Mouse (Mus musculus) cerebellum, adult 2 months (tissue): ENCODE measurements around the gene Chrnb2. TPM values are rescaled to one million over a fixed set of nuclear protein-coding genes. Genes with fewer than 3 reads are reported as not detected.
A peak's percentile ranks its signal among the peaks of the same experiment; 100 is the strongest.

Experiments used
- DNase-seq, 2 experiments: peaks; one replicate each; pipeline ENCODE4 v3.0.0; 2021
- H3K27ac ChIP-seq: fragments of 200-500 bp; 2 replicates; pipeline ENCODE4 v1.5.1; 2012; ENCODE audit warnings: low read length, control low read depth, inconsistent platforms; ENCODE audit not compliant: insufficient read depth
- H3K27me3 ChIP-seq: fragments of 200-500 bp; 2 replicates; pipeline ENCODE4 v1.6.1; 2012; ENCODE audit warnings: inconsistent platforms, mild to moderate bottlenecking, low read length, moderate library complexity; ENCODE audit not compliant: control insufficient read depth, insufficient read depth
- H3K4me1 ChIP-seq: fragments of 200-500 bp; 2 replicates; pipeline ENCODE4 v1.6.1; 2011; ENCODE audit warnings: low read length; ENCODE audit not compliant: control insufficient read depth, insufficient read depth
- H3K4me3 ChIP-seq: fragments of 200-500 bp; replicated peaks from 2 replicates; pipeline ENCODE3; 2011; ENCODE audit warnings: mild to moderate bottlenecking, low read depth, low read length, control low read depth; ENCODE audit not compliant: insufficient read depth
- CTCF ChIP-seq: fragments of 200-500 bp; IDR thresholded peaks from 2 replicates; pipeline ENCODE4 v1.5.1; 2011; ENCODE audit warnings: low read depth, mild to moderate bottlenecking, control low read depth, low read length, moderate library complexity, borderline replicate concordance; ENCODE audit not compliant: insufficient read depth
- POLR2A ChIP-seq: fragments of 200-500 bp; IDR thresholded peaks from 2 replicates; pipeline ENCODE4 v1.6.1; 2011; ENCODE audit warnings: low read length, control low read depth, borderline replicate concordance; ENCODE audit not compliant: insufficient read depth
- WGBS: fragments of 180-500 bp; shearing (Covaris S2); methylation state at CpG from one replicate; pipeline ENCODE4 v1.1.7; 2018; 5-methylcytosine and 5-hydroxymethylcytosine counted together
- polyA plus RNA-seq: library from polyadenylated mRNA; depleted of rRNA; stranded (reverse); fragments of >200 nt; gene quantifications from 2 replicates; pipeline ENCODE4 v1.2.3, GENCODE M21; 2012; rRNA removed

The Chrnb2 gene
- 46.2 and 51.4 TPM in 2 replicates for polyA plus RNA-seq

- WGBS = under 1% methylated on average over 36 of the region's 36 CpGs
- TF ChIP-seq CTCF = no peak
- TF ChIP-seq POLR2A = peak; percentile 47; the same call in 1 of the 2 replicates
- peaks cover 20% of the 10 kb centered on the region for H3K4me1 ChIP-seq
- no peaks in the 10 kb centered on the region for H3K27me3 ChIP-seq
- DNase-seq = peak; percentile 68 to 77
- H3K4me3 ChIP-seq = peak within 1 kb of the TSS; percentile 92
- peak within 1 kb of the TSS; percentile 91 for H3K27ac ChIP-seq
Measured at GRCm38 (mm10) chr3:89764119-89764724, at the start of gene Chrnb2. Gene Chrnb2 (minus strand): TSS chr3:89764632.

DNA sequence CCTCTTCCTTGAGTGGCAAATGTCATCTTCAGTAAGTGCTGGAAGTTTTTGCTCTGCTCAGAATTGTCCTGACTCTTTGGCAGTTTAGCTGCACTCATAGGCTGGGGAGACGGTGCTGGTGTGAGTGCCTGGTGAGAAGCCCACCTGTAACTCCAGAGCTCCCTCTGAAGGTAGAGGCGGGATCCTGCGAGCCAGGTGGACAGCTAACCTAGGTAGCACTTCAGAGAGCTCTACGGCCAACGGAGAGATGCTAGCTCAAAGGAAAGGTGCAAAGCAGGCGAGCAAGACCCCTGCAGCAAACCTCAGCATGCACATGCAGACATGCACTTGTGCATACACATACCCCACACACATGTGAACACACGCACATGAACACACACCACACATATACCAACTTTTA lies 49.6 kb upstream of the Chrnb2 start:
- 84% methylated on average over 7 of the region's 7 CpGs for WGBS
- Histone ChIP-seq H3K4me3 (no peak overlapping the region), H3K27me3 (no peaks in the 10 kb centered on the region), H3K4me1 (no peaks in the 10 kb centered on the region), H3K27ac (no peak overlapping the region)
- DNase-seq = no peak
- TF ChIP-seq POLR2A = no peak
- TF ChIP-seq CTCF = no peak

DNA sequence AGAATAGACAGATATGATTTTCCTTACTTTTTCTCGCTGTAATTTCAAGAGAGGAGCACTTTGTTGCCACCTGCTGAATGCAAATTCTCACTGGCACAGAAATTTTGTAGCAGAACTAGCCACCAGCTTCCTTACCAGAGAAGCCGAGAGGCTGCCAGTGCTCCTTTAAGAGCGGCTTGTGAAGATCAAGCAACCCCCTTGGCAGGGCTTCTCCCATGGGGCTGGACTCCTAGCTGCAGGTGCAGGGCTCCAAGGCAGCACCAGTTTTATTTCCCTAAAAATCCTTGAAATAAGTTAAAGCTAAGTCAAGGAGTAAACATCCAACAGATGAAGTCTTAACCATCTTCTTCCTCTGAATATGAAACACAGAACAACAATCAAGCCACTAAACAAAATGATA lies 47.7 kb upstream of the Chrnb2 start:
- DNase-seq = no peak
- TF ChIP-seq POLR2A = no peak
- no peak for TF ChIP-seq CTCF
- H3K27ac ChIP-seq = no peak overlapping the region
- no peak overlapping the region for H3K4me3 ChIP-seq
- WGBS = 37% methylated on average over 3 of the region's 3 CpGs
- H3K4me1 ChIP-seq = no peaks in the 10 kb centered on the region
- no peaks in the 10 kb centered on the region for H3K27me3 ChIP-seq

DNA sequence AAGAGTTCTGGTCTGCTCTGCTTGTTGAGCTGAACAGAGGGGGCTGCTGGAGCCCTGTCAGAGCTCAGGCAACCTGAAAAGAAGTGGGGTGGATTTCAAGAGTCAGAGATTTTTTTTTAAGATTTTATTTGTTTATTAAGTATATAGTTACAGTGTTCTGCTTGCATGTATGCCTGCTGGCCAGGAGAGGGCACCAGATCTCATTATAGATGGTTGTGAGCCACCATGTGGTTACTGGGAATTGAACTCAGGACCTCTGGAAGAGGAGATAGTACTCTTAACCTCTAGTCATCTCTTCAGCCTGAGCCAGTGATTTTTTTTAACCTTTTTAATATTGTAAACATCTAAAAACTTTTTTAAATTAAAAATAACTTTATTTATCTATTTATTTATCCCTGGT lies 46.4 kb upstream of the Chrnb2 start:
- Histone ChIP-seq H3K4me1 (no peaks in the 10 kb centered on the region), H3K4me3 (no peak overlapping the region), H3K27ac (no peak overlapping the region), H3K27me3 (no peaks in the 10 kb centered on the region)
- no peak for DNase-seq
- no peak for TF ChIP-seq CTCF
- no peak for TF ChIP-seq POLR2A

- Histone ChIP-seq H3K4me1 (no peaks in the 10 kb centered on the region), H3K27ac (no peak overlapping the region), H3K4me3 (no peak overlapping the region), H3K27me3 (no peaks in the 10 kb centered on the region)
- TF ChIP-seq POLR2A = no peak
- no peak for TF ChIP-seq CTCF
- no peak for DNase-seq
- WGBS = 59% methylated on average over 9 of the region's 9 CpGs
Measured at GRCm38 (mm10) chr3:89808638-89809037, 44.2 kb upstream of the Chrnb2 start.

DNA sequence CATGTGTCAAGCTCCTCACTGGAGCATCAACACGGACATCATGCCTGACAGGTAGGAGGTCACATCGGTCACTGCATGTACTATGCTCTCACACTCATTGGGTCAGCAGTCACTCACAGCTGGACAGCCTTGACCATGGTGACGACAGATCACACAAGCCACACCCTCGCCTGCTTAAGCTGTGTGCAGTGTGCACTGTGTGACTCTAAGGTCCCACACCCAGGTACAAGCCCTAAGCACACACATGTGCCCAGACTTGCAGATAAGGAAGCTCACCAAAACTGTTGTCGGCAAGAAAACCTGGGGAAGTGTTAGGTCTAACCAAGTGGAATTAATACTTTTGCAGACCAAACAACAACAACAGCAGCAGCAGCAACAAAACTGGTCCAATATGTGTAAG lies 43.4 kb upstream of the Chrnb2 start:
- 75% methylated on average over 5 of the region's 5 CpGs for WGBS
- no peak overlapping the region for H3K4me3 ChIP-seq
- no peak overlapping the region for H3K27ac ChIP-seq
- no peaks in the 10 kb centered on the region for H3K4me1 ChIP-seq
- DNase-seq = no peak
- H3K27me3 ChIP-seq = no peaks in the 10 kb centered on the region
- TF ChIP-seq CTCF (no peak), POLR2A (no peak)

DNA sequence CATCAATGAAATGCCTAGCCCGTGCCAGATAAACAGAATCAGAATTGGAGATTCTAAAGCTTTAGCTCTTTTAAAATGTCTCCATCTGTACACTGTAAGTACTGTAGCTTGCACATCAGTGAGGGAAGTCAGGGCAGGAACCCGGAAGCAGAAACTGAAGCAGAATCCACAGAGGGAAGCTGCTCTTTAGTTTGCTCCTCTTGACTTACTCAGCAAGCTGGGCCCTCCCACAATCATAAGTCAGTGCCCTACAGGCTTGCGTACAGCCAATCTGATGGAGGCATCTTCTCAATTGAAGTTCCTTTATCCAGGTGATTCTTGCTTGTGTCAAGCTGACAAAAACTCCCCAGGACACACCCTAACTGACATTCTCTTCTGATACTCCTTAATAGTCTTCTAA lies 42.7 kb upstream of the Chrnb2 start:
- 95% methylated on average over 3 of the region's 3 CpGs for WGBS
- no peak for TF ChIP-seq POLR2A
- no peak for TF ChIP-seq CTCF
- H3K27me3 ChIP-seq = no peaks in the 10 kb centered on the region
- no peak for DNase-seq
- no peaks in the 10 kb centered on the region for H3K4me1 ChIP-seq
- H3K27ac ChIP-seq = no peak overlapping the region
- no peak overlapping the region for H3K4me3 ChIP-seq

DNA sequence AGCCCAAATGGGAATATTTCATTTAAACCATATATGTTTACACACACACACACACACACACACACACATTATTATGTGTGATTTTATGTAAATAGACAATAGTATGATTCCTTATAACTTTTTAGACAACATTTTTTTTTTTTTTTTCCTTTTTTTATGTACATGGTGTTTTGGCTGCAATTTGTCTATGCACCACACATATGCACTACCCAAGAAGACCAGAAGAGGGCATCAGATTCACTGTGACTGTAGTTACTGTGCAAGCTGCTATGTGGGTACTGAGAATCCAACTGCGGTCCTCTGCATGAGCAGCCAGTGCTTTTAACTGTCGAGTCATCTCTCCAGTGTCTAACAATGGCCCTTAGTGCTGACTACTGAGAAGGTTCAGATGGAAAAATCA lies 42.3 kb upstream of the Chrnb2 start:
- WGBS = 96% methylated on average over 2 of the region's 2 CpGs
- DNase-seq = no peak
- H3K4me1 ChIP-seq = no peaks in the 10 kb centered on the region
- no peak overlapping the region for H3K4me3 ChIP-seq
- TF ChIP-seq CTCF (no peak), POLR2A (no peak)
- no peak overlapping the region for H3K27ac ChIP-seq
- no peaks in the 10 kb centered on the region for H3K27me3 ChIP-seq

DNA sequence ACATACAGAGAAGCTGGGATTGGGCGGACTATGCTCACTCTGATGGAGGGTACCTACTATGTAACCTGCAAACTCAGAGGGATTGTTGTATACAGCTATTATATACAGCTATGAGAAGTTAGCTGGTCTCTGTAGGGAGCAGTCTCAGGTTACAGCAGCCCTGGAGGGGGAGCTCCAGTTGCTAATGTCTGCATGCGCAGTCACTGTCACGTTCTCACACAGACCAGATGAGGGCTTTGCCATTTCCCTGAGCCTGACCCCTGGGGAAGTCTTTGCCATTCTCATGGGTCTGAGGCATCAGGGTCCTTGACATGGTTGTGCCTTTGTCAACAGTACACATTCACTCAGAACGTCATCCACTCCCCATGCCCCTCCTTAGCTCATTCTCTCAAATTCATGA lies 40.7 kb upstream of the Chrnb2 start:
- DNase-seq = no peak
- no peaks in the 10 kb centered on the region for H3K27me3 ChIP-seq
- H3K4me3 ChIP-seq = no peak overlapping the region
- WGBS = 76% methylated on average over 4 of the region's 4 CpGs
- H3K4me1 ChIP-seq = no peaks in the 10 kb centered on the region
- no peak for TF ChIP-seq CTCF
- no peak for TF ChIP-seq POLR2A
- H3K27ac ChIP-seq = no peak overlapping the region
